Mouse (Mus musculus) testis, adult 2 months (tissue): ENCODE measurements at regions not wholly inside any gene's neighbourhood (a gene's known extent, or its start where the extent isn't known, plus 50 kb on each side); places are given as distances from the start of the nearest gene placed in this dataset.

Source experiments
- CTCF ChIP-seq: fragments of 200-500 bp; IDR thresholded peaks from 2 replicates; pipeline ENCODE4 v1.5.1; 2012; ENCODE audit warnings: low read depth, mild to moderate bottlenecking, inconsistent platforms, low read length, moderate library complexity; ENCODE audit not compliant: control insufficient read depth, insufficient read depth, insufficient replicate concordance
- POLR2A ChIP-seq: fragments of 200-500 bp; IDR thresholded peaks from 2 replicates; pipeline ENCODE4 v1.6.1; 2012; ENCODE audit warnings: low read depth, mild to moderate bottlenecking, inconsistent platforms, low read length, moderate library complexity; ENCODE audit not compliant: control insufficient read depth

DNA sequence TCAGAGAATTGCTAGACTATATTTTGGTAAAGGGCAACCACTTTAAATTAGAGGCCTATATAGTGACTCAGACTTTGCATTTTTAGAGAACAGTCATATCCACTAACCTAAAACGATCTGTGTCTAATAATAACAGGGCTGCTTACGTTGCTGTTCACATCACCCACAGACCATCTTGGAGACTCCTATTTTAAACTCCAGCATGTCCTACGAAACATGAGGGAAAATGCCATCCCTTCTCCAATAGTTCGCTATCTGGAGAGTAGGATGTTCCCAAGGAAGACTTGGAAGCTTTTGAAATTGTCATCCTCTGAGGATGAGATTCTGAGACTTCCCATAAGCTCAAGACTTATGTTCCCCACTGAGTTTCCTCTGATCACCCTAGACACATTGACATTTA, 518.6 kb downstream of the Gm9195 start:
- no peak for TF ChIP-seq CTCF
- no peak for TF ChIP-seq POLR2A
